Mouse (Mus musculus) myocyte (in vitro differentiated cells): ENCODE results near the gene 9930111J21Rik1.
"Not testable (repeated sequence)": the region's sequence is repeated elsewhere in the genome, so short reads cannot be mapped to it uniquely, and the experiment has no call there.

Source experiments
- CEBPB ChIP-seq: IDR thresholded peaks from 2 replicates; pipeline ENCODE4 v1.6.1; 2011; ENCODE audit warnings: mild to moderate bottlenecking, moderate library complexity; ENCODE audit not compliant: poor library complexity, insufficient read depth, severe bottlenecking
- E2F4 ChIP-seq: IDR thresholded peaks from one replicate; pipeline ENCODE4 v1.6.1; 2011; ENCODE audit warnings: mild to moderate bottlenecking, control low read depth, moderate library complexity; ENCODE audit not compliant: insufficient read depth
- MAX ChIP-seq: IDR thresholded peaks from one replicate; pipeline ENCODE4 v1.6.1; 2011; ENCODE audit warnings: low read depth, mild to moderate bottlenecking, control low read depth
- POLR2A ChIP-seq: IDR thresholded peaks from one replicate; pipeline ENCODE4 v1.6.1; 2011; ENCODE audit warnings: low read depth, mild to moderate bottlenecking, control low read depth, moderate library complexity; ENCODE audit not compliant: insufficient read length
- SRF ChIP-seq: IDR thresholded peaks from one replicate; pipeline ENCODE4 v1.6.1; 2011; ENCODE audit warnings: low read depth; ENCODE audit not compliant: control insufficient read depth, insufficient read length
- TCF12 ChIP-seq: IDR thresholded peaks from one replicate; pipeline ENCODE4 v1.6.1; 2011; ENCODE audit warnings: mild to moderate bottlenecking, control low read depth; ENCODE audit not compliant: poor library complexity, insufficient read depth, severe bottlenecking
- USF1 ChIP-seq: IDR thresholded peaks from one replicate; pipeline ENCODE4 v1.6.1; 2011; ENCODE audit warnings: low read depth, mild to moderate bottlenecking, control low read depth, moderate library complexity

DNA sequence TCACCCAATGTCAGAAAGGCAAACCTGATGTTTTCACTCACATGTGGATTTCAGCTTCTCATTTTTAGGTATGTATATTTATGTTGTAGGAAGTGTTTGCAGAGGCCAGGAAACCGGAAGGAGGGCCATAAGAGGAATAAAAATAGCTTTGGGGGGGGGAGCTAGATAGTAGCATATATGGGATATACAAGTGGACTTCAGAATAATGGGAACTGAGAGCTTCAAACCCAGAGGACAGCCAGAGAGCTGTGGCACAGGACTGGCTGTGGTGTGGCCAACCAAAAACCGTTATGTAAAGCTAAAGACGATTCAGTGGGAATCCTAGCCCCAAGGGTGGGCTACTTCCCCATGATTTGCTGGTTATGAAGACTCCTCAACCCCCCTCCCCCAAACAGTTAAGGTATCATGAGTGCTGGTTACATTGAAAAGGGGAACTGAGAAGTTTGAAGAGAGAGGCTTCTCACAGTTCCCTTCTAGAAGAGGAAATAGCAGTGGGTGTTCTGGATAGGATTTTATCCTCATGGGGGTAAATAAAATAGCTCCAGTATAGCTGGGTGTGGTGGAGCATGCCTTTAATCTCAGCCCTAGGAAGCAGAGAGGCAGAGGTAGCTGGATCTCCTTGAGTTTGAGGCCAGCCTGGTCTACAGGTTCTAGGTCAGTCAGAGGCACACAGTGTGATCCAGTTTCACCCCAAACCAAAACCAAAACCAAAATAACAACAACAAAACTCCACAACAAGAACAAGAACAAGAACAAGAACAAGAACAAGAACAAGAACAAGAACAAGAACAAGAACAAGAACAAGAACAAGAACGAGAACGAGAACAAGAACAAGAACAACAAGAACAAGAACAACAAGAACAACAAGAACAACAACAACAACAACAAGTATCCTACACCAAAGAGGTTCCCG lies 78.3 kb downstream of the 9930111J21Rik1 start:
- not testable (repeated sequence) for TF ChIP-seq MAX, POLR2A, SRF, CEBPB, USF1, E2F4, TCF12
